Mouse (Mus musculus) skeletal muscle tissue, adult 2 months (tissue): Measurements from ENCODE around the gene Gm5798.
"Not testable (repeated sequence)": the region's sequence is repeated elsewhere in the genome, so short reads cannot be mapped to it uniquely, and the experiment has no call there.

Source experiments
- DNase-seq: peaks from one replicate; pipeline ENCODE4 v3.0.0-alpha.2; 2012; ENCODE audit warnings: low read depth, low spot score

Gene Gm5798

GRCm38 (mm10) chr14:41348309-41348708 is at the start of gene Gm5798:
Gene Gm5798 (plus strand): TSS chr14:41348609.
- not testable (repeated sequence) for DNase-seq

DNA sequence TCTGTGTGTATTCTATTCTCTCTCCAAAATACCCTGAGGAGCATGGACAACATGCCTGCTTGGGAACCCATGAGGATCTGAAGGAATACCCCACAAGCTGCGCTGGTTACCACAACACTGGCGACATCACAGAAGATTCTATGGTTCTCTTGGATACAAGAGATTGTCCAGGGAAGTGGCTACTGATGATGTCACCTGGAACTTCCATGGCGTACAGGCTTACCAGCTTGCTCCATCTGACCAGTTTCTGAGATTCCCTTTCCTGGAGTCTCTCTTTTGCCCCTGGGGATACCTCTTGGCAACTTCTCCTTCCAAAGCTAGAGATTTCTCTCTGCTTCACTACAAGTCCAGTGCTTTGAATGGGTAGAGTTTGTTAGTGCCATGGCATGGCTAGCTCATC is 37.9 kb downstream of the Gm5798 start, which contains the start of gene Gm7945:
Gm7945 (minus strand) TSS at position 101 of the 400 bp plus-strand sequence.
- not testable (repeated sequence) for DNase-seq
